Mouse (Mus musculus) midbrain, embryonic 14.5 days (tissue): Measurements from ENCODE around the gene Dido1. TPM values are rescaled to one million over a fixed set of nuclear protein-coding genes. Genes with fewer than 3 reads are reported as not detected.
A peak's percentile ranks its signal among the peaks of the same experiment; 100 is the strongest.

ENCODE experiments used
- ATAC-seq: fragments of 200-750 bp; cut with Nextera tagmentation; 2 replicates; pipeline ENCODE4 v1.8.0; 2017; ENCODE audit warnings: moderate number of reproducible peaks, moderate library complexity; ENCODE audit not compliant: low FRiP score, low TSS enrichment
- DNase-seq: peaks from one replicate; pipeline ENCODE4 v3.0.0-alpha.2; 2015
- H3K27ac ChIP-seq: fragments of 300-500 bp; sonication (generic); replicated peaks from 2 replicates; pipeline ENCODE4 v1.5.1; 2014; ENCODE audit warnings: mild to moderate bottlenecking, low read depth, low read length, moderate library complexity
- H3K27me3 ChIP-seq: fragments of 300-500 bp; sonication (generic); 2 replicates; pipeline ENCODE4 v1.6.1; 2014; ENCODE audit warnings: low read length, control low read depth, mixed read lengths; ENCODE audit not compliant: control insufficient read depth, insufficient read depth
- H3K36me3 ChIP-seq: fragments of 300-500 bp; sonication (generic); 2 replicates; pipeline ENCODE4 v1.6.1; 2014; ENCODE audit warnings: low read length, control low read depth; ENCODE audit not compliant: control insufficient read depth, insufficient read depth
- H3K4me1 ChIP-seq: fragments of 300-500 bp; sonication (generic); 2 replicates; pipeline ENCODE4 v1.6.1; 2014; ENCODE audit warnings: mild to moderate bottlenecking, antibody characterized with exemption, low read length, control low read depth; ENCODE audit not compliant: control insufficient read depth, insufficient read depth
- H3K4me2 ChIP-seq: fragments of 300-500 bp; sonication (generic); 2 replicates; pipeline ENCODE4 v1.6.1; 2014; ENCODE audit warnings: mild to moderate bottlenecking, low read length, moderate library complexity
- H3K4me3 ChIP-seq: fragments of 300-500 bp; sonication (generic); replicated peaks from 2 replicates; pipeline ENCODE4 v1.5.1; 2014; ENCODE audit warnings: low read depth, low read length
- H3K9ac ChIP-seq: fragments of 300-500 bp; sonication (generic); replicated peaks from 2 replicates; pipeline ENCODE4 v1.6.1; 2014; ENCODE audit warnings: mild to moderate bottlenecking, low read length, moderate library complexity
- H3K9me3 ChIP-seq: fragments of 300-500 bp; sonication (generic); 2 replicates; pipeline ENCODE4 v1.6.1; 2016; ENCODE audit warnings: low read length, control low read depth, mixed read lengths; ENCODE audit not compliant: control insufficient read depth
- WGBS: fragments of 180-500 bp; shearing (Covaris S2); extraction: QIAGEN DNeasy Blood & Tissue Kit; methylation state at CpG from one replicate; pipeline ENCODE4 v1.1.7; 2014; 5-methylcytosine and 5-hydroxymethylcytosine counted together
- polyA plus RNA-seq: library from polyadenylated mRNA; unstranded; fragments of >200 nt; fragmentation: Nextera tagmentation; extraction: Ambion mirVana; gene quantifications from 2 replicates; pipeline ENCODE4 v1.2.1, GENCODE M21; 2014

The Dido1 gene
- polyA plus RNA-seq, 1 experiment from 2014 or later = 31.2 TPM

GRCm38 (mm10) chr2:180701767-180702621 lies 7.8 kb downstream of the Dido1 start:
- Histone ChIP-seq H3K36me3 (no peaks in the 10 kb centered on the region), H3K4me3 (peak overlapping the region; percentile 73), H3K4me2 (peak overlapping the region; percentile 89), H3K4me1 (peaks cover 28% of the 10 kb centered on the region), H3K9me3 (no peaks in the 10 kb centered on the region), H3K9ac (peak overlapping the region; percentile 87), H3K27me3 (no peaks in the 10 kb centered on the region), H3K27ac (peak overlapping the region; percentile 94)
- peak; percentile 96 for ATAC-seq
- peak; percentile 96 for DNase-seq
- under 1% methylated on average over 66 of the region's 66 CpGs for WGBS

GRCm38 (mm10) chr2:180701053-180701766 lies 8.6 kb downstream of the Dido1 start:
- peak overlapping the region; percentile 73 for H3K4me3 ChIP-seq
- H3K4me2 ChIP-seq = peak overlapping the region; percentile 89
- H3K9me3 ChIP-seq = no peaks in the 10 kb centered on the region
- no peaks in the 10 kb centered on the region for H3K27me3 ChIP-seq
- peaks cover 28% of the 10 kb centered on the region for H3K4me1 ChIP-seq
- peak overlapping the region; percentile 94 for H3K27ac ChIP-seq
- H3K36me3 ChIP-seq = no peaks in the 10 kb centered on the region
- 7% methylated on average over 26 of the region's 26 CpGs for WGBS
- peak overlapping the region; percentile 87 for H3K9ac ChIP-seq
- DNase-seq (no peak), ATAC-seq (peak; percentile 22; the same call in 1 of the 2 replicates)

GRCm38 (mm10) chr2:180700457-180700856 lies 9.3 kb downstream of the Dido1 start:
- Histone ChIP-seq H3K36me3 (no peaks in the 10 kb centered on the region), H3K9ac (peak overlapping the region; percentile 87; the same call in 1 of the 2 replicates), H3K4me3 (peak overlapping the region; percentile 73), H3K27ac (no peak overlapping the region), H3K4me1 (peaks cover 28% of the 10 kb centered on the region), H3K9me3 (no peaks in the 10 kb centered on the region), H3K27me3 (no peaks in the 10 kb centered on the region), H3K4me2 (peak overlapping the region; percentile 89)
- WGBS = 78% methylated on average over 5 of the region's 5 CpGs
- ATAC-seq (no peak), DNase-seq (no peak)

- ATAC-seq (no peak), DNase-seq (no peak)
- Histone ChIP-seq H3K4me2 (no peak overlapping the region), H3K27ac (no peak overlapping the region), H3K4me1 (peaks cover 12% of the 10 kb centered on the region), H3K9ac (no peak overlapping the region), H3K9me3 (no peaks in the 10 kb centered on the region), H3K27me3 (no peaks in the 10 kb centered on the region), H3K4me3 (no peak overlapping the region), H3K36me3 (peaks cover 2% of the 10 kb centered on the region; the same call in 1 of the 2 replicates)
- 47% methylated on average over 2 of the region's 2 CpGs for WGBS
Measured at GRCm38 (mm10) chr2:180695176-180695575, 14.6 kb downstream of the Dido1 start.

GRCm38 (mm10) chr2:180692630-180693029 lies 17.2 kb downstream of the Dido1 start:
- Histone ChIP-seq H3K27ac (0 out of 2 replicates have a peak overlapping the region, but pooled peaks have one; percentile 26), H3K36me3 (peaks cover 26% of the 10 kb centered on the region), H3K27me3 (no peaks in the 10 kb centered on the region), H3K4me2 (peak overlapping the region; percentile 9), H3K4me1 (peaks cover 4% of the 10 kb centered on the region; the same call in 1 of the 2 replicates), H3K4me3 (no peak overlapping the region), H3K9me3 (no peaks in the 10 kb centered on the region), H3K9ac (peak overlapping the region; percentile 20; the same call in 1 of the 2 replicates)
- DNase-seq = peak; percentile 52
- no peak for ATAC-seq
- 0% methylated on average over 1 of the region's 1 CpGs for WGBS

- no peak for ATAC-seq
- Histone ChIP-seq H3K4me1 (peaks cover 4% of the 10 kb centered on the region; the same call in 1 of the 2 replicates), H3K9ac (no peak overlapping the region), H3K27me3 (no peaks in the 10 kb centered on the region), H3K4me3 (no peak overlapping the region), H3K36me3 (peaks cover 53% of the 10 kb centered on the region), H3K9me3 (no peaks in the 10 kb centered on the region), H3K27ac (no peak overlapping the region), H3K4me2 (no peak overlapping the region)
- WGBS = 83% methylated on average over 5 of the region's 5 CpGs
- no peak for DNase-seq
Measured at GRCm38 (mm10) chr2:180689841-180690240, 20.0 kb downstream of the Dido1 start.

GRCm38 (mm10) chr2:180684031-180684430 lies 25.8 kb downstream of the Dido1 start:
- H3K9me3 ChIP-seq = no peaks in the 10 kb centered on the region
- no peak overlapping the region for H3K9ac ChIP-seq
- no peaks in the 10 kb centered on the region for H3K4me1 ChIP-seq
- H3K27me3 ChIP-seq = no peaks in the 10 kb centered on the region
- DNase-seq (no peak), ATAC-seq (no peak)
- peaks cover 93% of the 10 kb centered on the region for H3K36me3 ChIP-seq
- no peak overlapping the region for H3K4me2 ChIP-seq
- no peak overlapping the region for H3K4me3 ChIP-seq
- WGBS = 91% methylated on average over 4 of the region's 4 CpGs
- no peak overlapping the region for H3K27ac ChIP-seq

- Histone ChIP-seq H3K4me3 (no peak overlapping the region), H3K36me3 (peaks cover 88% of the 10 kb centered on the region), H3K27me3 (no peaks in the 10 kb centered on the region), H3K4me2 (no peak overlapping the region), H3K4me1 (no peaks in the 10 kb centered on the region), H3K9ac (no peak overlapping the region), H3K27ac (no peak overlapping the region), H3K9me3 (no peaks in the 10 kb centered on the region)
- ATAC-seq (no peak), DNase-seq (no peak)
- 85% methylated on average over 2 of the region's 2 CpGs for WGBS
Measured at GRCm38 (mm10) chr2:180683524-180683923, 26.3 kb downstream of the Dido1 start.
